Mouse (Mus musculus) embryo, embryonic 10.5 days (tissue): ENCODE data around the gene Prima1.

Source experiments
- DNase-seq: peaks from one replicate; pipeline ENCODE4 v3.0.0-alpha.2; 2015; ENCODE audit warnings: low spot score

Gene Prima1

GRCm38 (mm10) chr12:103154927-103155326 lies 87.0 kb downstream of the Prima1 start:
- DNase-seq = no peak

DNA sequence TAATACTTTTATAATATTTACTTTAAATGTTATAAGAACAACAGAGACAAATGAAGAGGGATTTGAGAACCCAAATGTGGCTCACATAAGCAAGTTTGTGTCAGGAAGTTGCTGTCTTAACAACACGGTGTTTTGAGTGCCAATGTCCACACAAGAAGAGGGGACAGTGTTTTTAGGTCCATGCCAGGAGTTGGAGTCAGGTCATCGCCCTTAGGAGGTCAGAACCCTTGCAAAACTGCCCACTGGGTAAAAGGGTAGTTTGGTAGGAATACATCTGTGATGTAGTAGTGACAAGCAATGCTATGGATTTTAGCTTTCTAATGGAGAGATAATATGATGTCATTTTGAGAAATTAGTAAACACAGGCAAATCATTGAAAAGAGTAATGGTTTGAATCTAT lies 91.7 kb downstream of the Prima1 start:
- no peak for DNase-seq
